Mouse (Mus musculus): ENCODE results near the gene Gm6408.
"Not testable (repeated sequence)": the region's sequence is repeated elsewhere in the genome, so short reads cannot be mapped to it uniquely, and the experiment has no call there.

Gene Gm6408

DNA sequence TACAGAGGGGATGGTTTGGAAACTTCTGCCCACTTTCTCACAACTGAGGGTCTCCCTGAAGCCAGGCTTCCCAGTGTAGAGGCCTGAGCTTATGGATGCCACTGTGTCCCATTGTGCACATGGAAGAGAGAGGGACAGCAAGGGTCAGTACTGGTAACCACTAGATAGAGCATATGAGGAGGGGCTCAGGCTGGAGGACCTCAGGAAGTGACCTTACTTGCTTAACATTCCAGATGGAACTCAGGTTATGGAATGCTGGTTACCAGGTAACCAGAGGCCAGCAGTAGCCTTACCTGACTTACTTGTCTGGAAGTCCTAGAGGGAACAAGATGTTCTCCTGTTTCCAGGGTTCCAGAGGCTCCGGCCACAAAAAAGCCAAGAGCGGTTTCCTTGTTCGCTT, at the start of gene Gm6408:
Gm6408 (plus strand) TSS at position 301 of the 400 bp plus-strand sequence.
- DNase-seq = not testable (repeated sequence)

GRCm38 (mm10) chr5:146432476-146432875, 49.3 kb upstream of the Gm6408 start:
- no peak for DNase-seq

DNA sequence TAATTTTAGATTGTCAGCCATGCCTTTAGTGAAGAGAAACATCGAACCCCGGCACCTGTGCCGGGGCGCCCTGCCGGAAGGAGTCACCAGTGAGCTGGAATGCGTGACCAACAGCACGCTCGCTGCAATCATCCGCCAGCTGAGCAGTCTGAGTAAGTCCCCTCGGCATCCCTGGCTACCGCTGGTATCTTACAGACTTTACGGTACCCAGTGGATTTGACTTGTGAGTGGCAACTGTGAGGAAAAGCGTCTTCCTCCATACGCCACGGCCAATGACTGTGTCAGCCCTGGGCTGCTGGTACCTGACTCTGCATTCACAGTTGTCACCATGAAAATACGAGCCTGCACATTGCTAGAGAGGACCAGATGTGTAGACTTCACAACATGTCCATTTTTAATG, 46.4 kb upstream of the Gm6408 start:
- DNase-seq = no peak

GRCm38 (mm10) chr5:146436796-146437195, 45.0 kb upstream of the Gm6408 start:
- no peak for DNase-seq

DNA sequence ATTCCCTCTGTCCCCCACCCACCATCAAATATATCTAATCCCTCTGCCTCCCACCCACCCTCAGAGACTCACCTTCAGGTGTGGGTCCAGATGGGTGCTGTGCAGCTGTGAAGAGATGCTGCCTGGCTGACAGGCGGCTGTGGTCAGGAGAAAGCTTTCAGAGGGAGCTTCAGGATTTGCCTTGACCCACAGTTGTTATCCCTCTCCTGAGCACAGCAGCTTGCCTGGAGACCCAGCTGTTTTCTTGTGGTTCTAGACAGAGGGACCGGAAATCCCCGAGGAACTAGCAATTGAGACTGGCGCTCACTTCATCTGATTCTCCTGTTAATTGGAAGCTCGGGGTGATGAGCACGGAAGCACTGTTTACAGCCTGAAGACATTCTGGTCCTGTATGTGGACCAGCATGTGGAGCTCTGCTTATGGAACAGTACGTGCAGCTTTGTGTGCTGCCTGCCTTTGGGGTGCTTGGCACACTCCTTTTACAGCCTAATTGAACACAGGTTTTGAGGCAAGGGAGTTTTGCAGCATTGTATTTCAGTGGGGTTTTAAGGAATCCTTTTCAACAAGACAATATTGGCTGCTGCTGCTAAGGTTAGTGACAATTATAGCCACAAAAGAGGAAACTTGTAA, 42.5 kb upstream of the Gm6408 start:
- DNase-seq = no peak

- no peak for DNase-seq
These were observed 41.5 kb upstream of the Gm6408 start for GRCm38 (mm10) chr5:146440273-146440672.

DNA sequence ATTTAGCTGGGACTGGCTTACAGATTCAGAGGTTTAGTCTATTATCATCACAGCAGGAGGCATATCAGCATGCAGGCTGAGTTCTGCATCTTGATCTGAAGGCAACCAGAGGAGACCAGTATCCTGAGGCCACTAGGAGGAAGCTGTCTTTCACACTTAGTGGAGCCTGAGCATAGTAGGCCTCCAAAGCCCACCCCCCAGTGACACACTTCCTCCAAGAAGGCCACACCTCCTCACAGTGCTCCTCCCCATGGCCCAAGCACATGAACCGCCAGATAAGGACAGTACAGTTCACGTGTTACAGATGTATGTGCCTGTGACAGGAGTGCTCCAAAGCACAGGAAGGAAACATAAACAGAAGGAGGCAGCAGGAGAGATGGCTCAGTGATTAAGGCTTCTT, 39.0 kb upstream of the Gm6408 start:
- DNase-seq = no peak

DNA sequence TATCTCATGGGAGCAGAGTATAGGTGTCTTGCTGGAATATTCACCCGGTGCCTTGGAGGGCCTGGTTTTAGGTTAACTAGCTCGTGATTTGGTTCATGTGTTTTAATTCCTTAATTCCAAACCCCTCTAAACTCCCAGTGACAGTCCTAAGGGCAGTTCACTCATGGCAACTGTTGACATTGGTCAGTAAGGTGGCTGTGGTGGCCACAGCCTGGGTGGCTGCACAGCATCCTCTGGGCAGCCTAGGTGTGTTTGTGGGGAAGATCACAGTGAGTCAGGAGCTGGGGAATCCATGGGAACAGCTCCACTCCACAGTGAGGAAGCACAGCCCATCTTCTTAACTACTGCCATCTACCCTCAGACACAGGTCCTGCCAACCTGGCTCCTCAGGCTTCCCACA, 35.1 kb upstream of the Gm6408 start:
- DNase-seq = no peak

GRCm38 (mm10) chr5:146451592-146452254, 30.0 kb upstream of the Gm6408 start:
- no peak for DNase-seq

- no peak for DNase-seq
These were observed 28.2 kb upstream of the Gm6408 start for GRCm38 (mm10) chr5:146453556-146453955.

DNA sequence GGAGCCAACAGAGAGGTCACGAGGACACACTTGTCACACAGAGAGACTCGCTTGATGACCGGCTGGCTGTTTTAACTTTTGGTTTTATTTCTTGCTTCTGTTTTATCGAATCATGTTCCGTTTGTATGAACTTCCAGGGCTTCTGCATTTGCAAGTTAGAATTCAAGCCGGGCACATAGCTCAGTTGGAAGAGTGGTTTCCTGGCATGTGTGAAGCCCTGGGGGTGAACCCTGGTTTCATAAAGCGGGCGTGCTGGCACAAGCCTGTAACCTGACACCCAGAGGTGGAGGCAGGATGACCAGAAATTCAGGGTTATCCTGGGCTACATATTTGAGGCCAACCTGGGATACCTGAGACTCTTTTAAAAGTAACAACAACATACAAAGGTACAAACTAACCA, 20.2 kb upstream of the Gm6408 start:
- no peak for DNase-seq

DNA sequence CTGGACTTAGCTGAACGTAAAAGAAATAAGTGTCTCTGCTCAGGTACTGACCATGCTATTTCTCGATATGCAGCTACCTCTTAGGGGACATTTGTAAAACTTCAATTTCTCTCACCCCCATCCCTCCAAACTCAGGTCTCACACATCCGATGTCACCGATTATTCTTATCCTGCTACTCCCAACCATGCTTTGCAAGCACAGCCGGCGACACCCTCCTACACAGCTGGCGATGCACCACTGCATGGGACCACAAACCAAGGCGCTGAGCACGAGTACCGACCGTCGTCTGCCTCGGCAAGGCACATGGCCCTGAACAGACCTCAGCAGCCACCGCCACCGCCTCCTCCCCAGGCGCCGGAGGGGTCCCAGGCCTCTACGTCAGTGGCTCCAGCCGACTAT, 15.1 kb upstream of the Gm6408 start:
- DNase-seq = no peak

DNA sequence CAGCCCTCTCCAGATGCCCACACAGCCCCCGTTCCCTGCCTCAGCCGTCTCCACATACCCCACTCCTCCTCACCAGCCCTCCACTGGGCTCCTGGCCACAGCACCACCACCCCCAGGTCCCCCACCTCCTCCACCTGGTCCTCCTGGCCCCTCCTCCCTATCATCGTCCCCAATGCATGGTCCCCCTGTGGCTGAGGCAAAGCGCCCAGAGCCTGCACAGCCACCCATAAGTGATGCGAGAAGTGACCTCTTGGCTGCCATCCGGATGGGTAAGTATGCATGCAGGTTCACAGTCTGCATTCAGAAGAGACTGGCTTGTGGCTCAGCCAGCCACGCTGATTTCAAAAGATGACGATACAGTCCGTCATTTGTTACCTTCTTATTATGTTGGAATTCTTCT, 13.5 kb upstream of the Gm6408 start:
- no peak for DNase-seq

GRCm38 (mm10) chr5:146470821-146471220, 10.9 kb upstream of the Gm6408 start:
- no peak for DNase-seq

GRCm38 (mm10) chr5:146471311-146471710, 10.5 kb upstream of the Gm6408 start:
- no peak for DNase-seq

DNA sequence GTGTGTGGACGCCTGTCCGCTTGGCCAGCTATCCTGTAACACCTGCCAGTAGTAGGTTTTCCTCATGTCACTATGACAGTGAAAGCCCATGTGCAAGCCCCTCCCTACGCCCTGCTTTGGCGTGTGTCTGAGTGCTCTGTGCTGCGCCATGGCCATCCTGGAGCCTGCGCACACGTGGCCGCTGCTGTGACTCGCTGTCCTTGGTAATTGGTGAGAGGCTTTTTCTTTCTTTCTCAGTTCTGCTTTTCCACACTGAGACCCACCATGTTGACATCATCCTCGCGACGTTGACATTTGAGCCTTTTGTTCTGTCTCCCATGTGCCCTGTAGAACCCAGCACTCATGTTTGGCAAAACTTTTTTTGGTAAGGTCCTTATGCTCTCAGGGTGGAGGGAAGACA, 9.9 kb upstream of the Gm6408 start:
- DNase-seq = no peak

DNA sequence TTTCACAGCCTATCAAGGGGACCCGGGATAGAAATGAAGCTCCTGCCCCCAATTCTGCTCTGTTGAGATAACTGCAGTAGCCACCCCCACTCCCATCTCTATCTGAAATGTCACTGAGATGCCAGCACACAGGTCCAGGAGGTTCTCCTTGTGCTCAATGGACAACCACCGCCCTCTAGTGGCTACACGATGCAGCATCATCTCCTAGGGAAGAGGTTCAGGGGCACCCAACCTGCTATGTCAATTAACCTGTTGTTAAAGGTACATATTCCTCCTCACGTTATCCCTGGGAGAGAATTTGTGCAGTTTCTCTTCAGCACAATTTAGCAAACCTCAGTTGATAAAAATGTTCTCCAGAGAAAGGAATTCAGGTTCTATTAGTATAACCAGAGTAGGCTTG, 2.2 kb upstream of the Gm6408 start:
- not testable (repeated sequence) for DNase-seq

- DNase-seq = peak in 1 of 2 experiments; percentile 15
These were observed 7.2 kb downstream of the Gm6408 start for GRCm38 (mm10) chr5:146488959-146489358.

DNA sequence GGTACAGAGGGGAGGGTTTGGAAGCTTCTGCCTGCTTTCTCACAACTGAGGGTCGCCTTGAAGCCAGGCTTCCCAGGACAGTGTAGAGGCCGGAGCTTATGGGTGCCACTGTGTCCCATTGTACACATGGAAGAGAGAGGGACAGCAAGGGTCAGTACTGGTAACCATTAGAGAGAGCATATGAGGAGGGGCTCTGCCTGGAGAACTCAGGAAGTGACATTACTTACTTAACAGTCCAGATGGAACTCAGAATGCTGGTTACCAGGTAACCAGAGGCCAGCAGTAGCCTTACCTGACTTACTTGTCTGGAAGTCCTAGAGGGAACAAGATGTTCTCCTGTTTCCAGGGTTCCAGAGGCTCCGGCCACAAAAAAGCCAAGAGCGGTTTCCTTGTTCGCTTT, 9.3 kb downstream of the Gm6408 start, which contains the start of gene Gm6370:
Gm6370 (plus strand) TSS at position 301 of the 400 bp plus-strand sequence.
- not testable (repeated sequence) for DNase-seq

DNA sequence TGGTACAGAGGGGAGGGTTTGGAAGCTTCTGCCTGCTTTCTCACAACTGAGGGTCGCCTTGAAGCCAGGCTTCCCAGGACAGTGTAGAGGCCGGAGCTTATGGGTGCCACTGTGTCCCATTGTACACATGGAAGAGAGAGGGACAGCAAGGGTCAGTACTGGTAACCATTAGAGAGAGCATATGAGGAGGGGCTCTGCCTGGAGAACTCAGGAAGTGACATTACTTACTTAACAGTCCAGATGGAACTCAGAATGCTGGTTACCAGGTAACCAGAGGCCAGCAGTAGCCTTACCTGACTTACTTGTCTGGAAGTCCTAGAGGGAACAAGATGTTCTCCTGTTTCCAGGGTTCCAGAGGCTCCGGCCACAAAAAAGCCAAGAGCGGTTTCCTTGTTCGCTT, 20.3 kb downstream of the Gm6408 start, which contains the start of gene 4930449I24Rik:
4930449I24Rik (plus strand) TSS at position 301 of the 400 bp plus-strand sequence.
- DNase-seq = not testable (repeated sequence)

- not testable (repeated sequence) for DNase-seq
These were observed 32.1 kb downstream of the Gm6408 start, which contains the start of gene Gm3402 for GRCm38 (mm10) chr5:146513823-146514222. Gene Gm3402, plus strand, starts transcription at chr5:146514123.

DNA sequence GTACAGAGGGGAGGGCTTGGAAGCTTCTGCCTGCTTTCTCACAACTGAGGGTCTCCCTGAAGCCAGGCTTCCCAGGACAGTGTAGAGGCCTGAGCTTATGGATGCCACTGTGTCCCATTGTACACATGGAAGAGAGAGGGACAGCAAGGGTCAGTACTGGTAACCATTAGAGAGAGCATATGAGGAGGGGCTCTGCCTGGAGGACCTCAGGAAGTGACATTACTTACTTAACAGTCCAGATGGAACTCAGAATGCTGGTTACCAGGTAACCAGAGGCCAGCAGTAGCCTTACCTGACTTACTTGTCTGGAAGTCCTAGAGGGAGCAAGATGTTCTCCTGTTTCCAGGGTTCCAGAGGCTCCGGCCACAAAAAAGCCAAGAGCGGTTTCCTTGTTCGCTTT, 43.7 kb downstream of the Gm6408 start, which contains the start of gene Gm3404:
Gm3404 (plus strand) TSS at position 301 of the 400 bp plus-strand sequence.
- not testable (repeated sequence) for DNase-seq
